Mouse (Mus musculus) neural tube, embryonic 13.5 days (tissue): ENCODE results near the gene Vmn2r8. TPM values are rescaled to one million over a fixed set of nuclear protein-coding genes. Genes with fewer than 3 reads are reported as not detected.

Experiments used
- ATAC-seq: fragments of 200-750 bp; cut with Nextera tagmentation; 2 replicates; pipeline ENCODE4 v1.8.0; 2017; ENCODE audit warnings: low read depth, mild to moderate bottlenecking, moderate TSS enrichment, moderate library complexity
- H3K27ac ChIP-seq: fragments of 300-500 bp; sonication (generic); replicated peaks from 2 replicates; pipeline ENCODE4 v1.5.1; 2015; ENCODE audit warnings: moderate library complexity, mild to moderate bottlenecking, inconsistent platforms
- H3K27me3 ChIP-seq: fragments of 300-500 bp; sonication (generic); 2 replicates; pipeline ENCODE4 v1.6.1; 2015; ENCODE audit warnings: mild to moderate bottlenecking, inconsistent platforms
- H3K36me3 ChIP-seq: fragments of 300-500 bp; sonication (generic); 2 replicates; pipeline ENCODE4 v1.6.1; 2015; ENCODE audit warnings: mild to moderate bottlenecking, inconsistent platforms
- H3K4me1 ChIP-seq: fragments of 300-500 bp; sonication (generic); replicated peaks from 2 replicates; pipeline ENCODE4 v1.6.1; 2015; ENCODE audit warnings: inconsistent platforms
- H3K4me2 ChIP-seq: fragments of 300-500 bp; sonication (generic); 2 replicates; pipeline ENCODE4 v1.6.1; 2015; ENCODE audit warnings: inconsistent platforms, mild to moderate bottlenecking, moderate library complexity
- H3K4me3 ChIP-seq: fragments of 300-500 bp; sonication (generic); 2 replicates; pipeline ENCODE4 v1.5.1; 2015; ENCODE audit warnings: mild to moderate bottlenecking, inconsistent platforms
- H3K9ac ChIP-seq: fragments of 300-500 bp; sonication (generic); 2 replicates; pipeline ENCODE4 v1.6.1; 2015; ENCODE audit warnings: moderate library complexity, mild to moderate bottlenecking, inconsistent platforms
- H3K9me3 ChIP-seq: fragments of 300-500 bp; sonication (generic); 2 replicates; pipeline ENCODE4 v1.6.1; 2016; ENCODE audit warnings: inconsistent platforms
- WGBS: fragments of 180-500 bp; shearing (Covaris S2); methylation state at CpG from one replicate; pipeline ENCODE4 v1.1.7; 2015; 5-methylcytosine and 5-hydroxymethylcytosine counted together
- polyA plus RNA-seq: library from polyadenylated mRNA; unstranded; fragments of >200 nt; fragmentation: Nextera tagmentation; extraction: Ambion mirVana; gene quantifications from 2 replicates; pipeline ENCODE4 v1.2.1, GENCODE M21; 2015

Gene Vmn2r8
- polyA plus RNA-seq, 1 experiment from 2014 or later: not detected

DNA sequence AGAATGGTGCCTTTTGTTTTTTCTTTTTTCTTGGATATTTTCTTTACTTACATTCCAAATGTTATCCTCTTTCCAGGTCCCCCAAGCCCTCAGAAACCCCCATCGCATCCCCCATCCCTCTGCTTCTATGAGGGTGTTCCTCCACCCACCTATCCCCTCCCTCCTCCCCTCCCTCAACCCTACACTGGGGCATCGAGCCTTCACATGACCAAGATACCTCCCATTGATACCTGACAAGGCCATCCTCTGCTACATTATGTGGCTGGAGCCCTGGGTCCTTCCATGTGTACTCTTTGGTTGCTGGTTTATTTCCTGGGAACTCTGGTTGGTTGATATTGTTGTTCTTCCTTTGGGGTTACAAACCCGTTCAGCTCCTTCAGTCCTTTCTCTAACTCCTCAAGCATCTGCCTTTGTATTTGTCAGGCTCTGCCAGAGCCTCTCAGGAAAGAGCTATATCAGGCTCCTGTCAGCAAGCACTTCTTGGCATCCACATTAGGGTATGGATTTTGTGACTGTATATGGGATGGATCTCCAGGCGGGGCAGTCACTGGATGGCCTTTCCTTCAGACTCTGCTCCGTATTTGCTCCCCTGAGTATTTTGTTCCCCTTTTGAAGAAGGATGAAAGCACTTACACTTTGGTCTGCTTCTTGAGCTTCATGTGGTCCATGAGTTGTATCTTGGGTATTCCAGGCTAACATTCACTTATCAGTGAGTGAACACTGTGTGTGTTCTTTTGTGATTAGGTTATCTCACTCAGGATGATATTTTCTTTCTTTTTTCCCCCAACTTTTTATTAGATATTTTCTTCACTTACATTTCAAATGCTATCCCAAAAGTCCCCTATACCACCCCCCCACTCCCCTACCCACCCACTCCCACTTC lies 58.1 kb downstream of the Vmn2r8 start:
- 82% methylated on average over 5 of the region's 5 CpGs for WGBS
- Histone ChIP-seq H3K4me3 (no peak overlapping the region), H3K9me3 (no peaks in the 10 kb centered on the region), H3K9ac (no peak overlapping the region), H3K4me2 (no peak overlapping the region), H3K27ac (no peak overlapping the region), H3K27me3 (no peaks in the 10 kb centered on the region), H3K36me3 (no peaks in the 10 kb centered on the region), H3K4me1 (no peaks in the 10 kb centered on the region)
- ATAC-seq: no peak

DNA sequence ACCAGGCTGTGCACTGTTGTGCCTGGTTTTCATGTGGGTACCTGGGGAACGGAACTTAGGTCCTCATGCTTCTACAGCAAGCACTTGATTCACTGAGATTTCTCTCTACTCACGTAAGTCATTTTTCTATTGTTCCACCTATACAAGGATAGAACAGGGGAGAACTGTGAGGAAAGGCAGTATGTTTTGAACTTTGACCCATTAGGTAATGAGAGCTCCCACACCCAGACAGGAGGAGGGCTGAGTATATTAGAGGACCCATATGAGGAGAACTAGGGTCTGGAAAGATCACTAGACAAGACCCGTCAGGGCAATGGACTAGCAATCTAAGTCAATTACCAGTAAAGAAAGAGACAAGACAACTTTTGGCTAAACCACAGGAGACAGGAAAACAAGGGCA lies 64.0 kb downstream of the Vmn2r8 start:
- WGBS: 81% methylated on average over 3 of the region's 3 CpGs
- H3K4me3 ChIP-seq: no peak overlapping the region
- no peaks in the 10 kb centered on the region for H3K4me1 ChIP-seq
- no peak for ATAC-seq
- no peak overlapping the region for H3K9ac ChIP-seq
- H3K27me3 ChIP-seq: no peaks in the 10 kb centered on the region
- no peaks in the 10 kb centered on the region for H3K9me3 ChIP-seq
- no peak overlapping the region for H3K4me2 ChIP-seq
- H3K27ac ChIP-seq: no peak overlapping the region
- H3K36me3 ChIP-seq: no peaks in the 10 kb centered on the region

GRCm38 (mm10) chr5:108743856-108744255 lies 64.8 kb downstream of the Vmn2r8 start:
- Histone ChIP-seq H3K27ac (no peak overlapping the region), H3K4me3 (no peak overlapping the region), H3K4me2 (no peak overlapping the region), H3K36me3 (no peaks in the 10 kb centered on the region), H3K9me3 (no peaks in the 10 kb centered on the region), H3K9ac (no peak overlapping the region), H3K4me1 (no peaks in the 10 kb centered on the region), H3K27me3 (no peaks in the 10 kb centered on the region)
- no peak for ATAC-seq
- 57% methylated on average over 2 of the region's 2 CpGs for WGBS

DNA sequence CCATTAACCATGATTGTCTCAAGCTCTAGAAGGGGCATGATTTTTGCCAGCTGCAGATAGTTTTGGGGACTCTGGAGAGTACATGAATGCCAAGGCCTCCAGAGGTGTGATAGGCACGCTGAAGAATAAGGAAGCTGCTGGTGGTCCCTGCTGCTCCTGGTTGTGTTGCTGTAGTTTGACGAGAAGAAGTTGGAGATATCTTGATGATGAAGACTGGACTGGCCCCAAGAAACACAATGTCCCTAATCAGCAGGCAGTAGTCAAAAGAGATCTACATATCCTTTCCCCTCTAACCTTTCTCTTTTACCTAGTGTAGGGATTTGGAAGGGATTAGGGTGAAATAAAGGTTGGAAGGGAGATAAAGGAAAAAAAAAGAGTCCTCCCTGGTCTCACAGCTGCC lies 66.1 kb downstream of the Vmn2r8 start:
- Histone ChIP-seq H3K27me3 (no peaks in the 10 kb centered on the region), H3K36me3 (no peaks in the 10 kb centered on the region), H3K9me3 (no peaks in the 10 kb centered on the region), H3K27ac (no peak overlapping the region), H3K4me3 (no peak overlapping the region), H3K4me2 (no peak overlapping the region), H3K9ac (no peak overlapping the region), H3K4me1 (no peaks in the 10 kb centered on the region)
- 83% methylated on average over 2 of the region's 2 CpGs for WGBS
- ATAC-seq: no peak

GRCm38 (mm10) chr5:108741844-108742243 lies 66.8 kb downstream of the Vmn2r8 start:
- Histone ChIP-seq H3K4me1 (no peaks in the 10 kb centered on the region), H3K36me3 (no peaks in the 10 kb centered on the region), H3K9ac (no peak overlapping the region), H3K9me3 (no peaks in the 10 kb centered on the region), H3K27me3 (no peaks in the 10 kb centered on the region), H3K4me2 (no peak overlapping the region), H3K4me3 (no peak overlapping the region), H3K27ac (no peak overlapping the region)
- WGBS: 81% methylated on average over 2 of the region's 2 CpGs
- ATAC-seq: no peak

Other genes starting within 250 kb of the Vmn2r8 start
- 51.0 and 53.8 TPM in 2 replicates for gene Gak, start 179.1 kb downstream of the Vmn2r8 start, polyA plus RNA-seq
- 20.4 and 21.0 TPM in 2 replicates for gene Tmem175, start 179.1 kb downstream of the Vmn2r8 start, polyA plus RNA-seq
- gene Idua, start 148.5 kb downstream of the Vmn2r8 start, polyA plus RNA-seq: 8.3 and 9.2 TPM in 2 replicates
- 19.5 and 20.6 TPM in 2 replicates for gene Dgkq, start 139.2 kb downstream of the Vmn2r8 start, polyA plus RNA-seq
- 1.7 and 2.2 TPM in 2 replicates for gene Slc26a1, start 133.3 kb downstream of the Vmn2r8 start, polyA plus RNA-seq
- gene Fgfrl1, start 116.5 kb downstream of the Vmn2r8 start, polyA plus RNA-seq: 6.9 and 7.7 TPM in 2 replicates
- not detected in 2 replicates for gene Rnf212, start 33.9 kb downstream of the Vmn2r8 start, polyA plus RNA-seq
- not detected in 2 replicates for gene Tmed11, start 13.5 kb downstream of the Vmn2r8 start, polyA plus RNA-seq
- not detected in 2 replicates for gene Vmn2r9, start 43.8 kb upstream of the Vmn2r8 start, polyA plus RNA-seq
- not detected in 2 replicates for gene Vmn2r10, start 197.7 kb upstream of the Vmn2r8 start, polyA plus RNA-seq